Mouse (Mus musculus): ENCODE results near the gene Fhdc1.
A peak's percentile ranks its signal among the peaks of the same experiment; 100 is the strongest.

Fhdc1 gene

DNA sequence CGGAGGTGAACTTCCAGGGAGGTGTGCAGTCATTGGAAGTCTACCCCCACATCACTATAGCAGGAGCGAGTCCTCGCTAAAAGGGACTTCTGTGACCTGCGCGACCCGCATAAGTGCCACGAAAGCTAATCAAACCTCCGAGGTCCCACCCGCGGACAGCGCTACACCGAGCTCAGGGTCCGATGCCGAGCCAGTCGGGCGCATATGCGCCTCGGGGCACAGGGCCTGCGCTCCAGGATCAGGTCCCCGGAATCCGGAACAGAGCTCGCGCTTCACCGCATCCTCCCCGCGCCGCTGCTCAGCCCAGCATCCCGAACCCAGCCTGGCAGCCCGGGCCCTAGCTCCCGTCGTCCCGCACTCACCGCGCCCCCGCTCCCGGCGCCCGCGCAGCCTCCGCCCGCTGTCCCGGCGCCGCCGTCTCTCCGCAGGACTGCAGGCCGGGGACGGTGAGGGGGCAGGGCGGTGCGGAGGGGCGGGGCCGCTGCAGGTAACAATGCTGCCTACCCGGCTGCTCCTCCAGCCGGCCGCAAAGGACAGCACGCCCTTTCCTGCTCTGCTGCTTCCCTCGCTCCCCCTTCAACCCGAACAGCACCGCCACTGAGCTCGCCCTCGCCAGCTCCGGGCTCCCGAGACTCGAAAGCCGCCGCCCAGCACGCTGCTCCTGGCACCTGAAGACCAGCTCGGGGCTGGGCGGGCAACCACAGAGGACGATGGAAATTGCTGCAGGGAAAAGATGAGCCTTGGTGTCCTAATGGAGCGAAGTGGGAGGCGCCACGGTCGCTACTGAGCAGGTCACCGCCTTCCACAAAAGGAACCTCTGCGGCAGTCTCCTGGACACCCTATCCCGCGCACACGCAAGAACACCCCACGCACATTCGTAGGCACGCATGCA lies at the start of gene Fhdc1:
Gene Fhdc1 (minus strand): TSS at position 424 of the 892 bp plus-strand sequence.
- DNase-seq (ENCODE audit: low spot score) = peak; percentile 36

DNA sequence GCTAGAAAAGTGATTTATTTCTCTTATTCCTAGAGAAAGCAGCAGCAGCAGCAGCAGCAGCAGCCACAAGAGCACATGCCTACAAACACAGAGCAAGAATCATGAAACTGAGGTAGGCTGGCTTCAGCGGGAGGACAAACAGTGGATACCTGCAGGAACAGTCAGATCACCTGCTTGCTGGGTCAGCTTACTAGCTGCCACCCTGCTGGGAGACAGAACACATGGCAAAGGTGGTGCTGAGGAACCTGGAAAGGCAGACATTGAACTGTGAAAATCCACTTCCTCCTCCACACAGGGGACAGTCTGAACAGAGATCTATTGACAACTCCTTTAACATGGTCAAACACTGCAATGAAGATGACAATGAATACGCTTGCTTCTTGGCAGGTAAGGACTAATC lies 48.8 kb upstream of the Fhdc1 start:
- no peak for DNase-seq (ENCODE audit: low spot score)

DNA sequence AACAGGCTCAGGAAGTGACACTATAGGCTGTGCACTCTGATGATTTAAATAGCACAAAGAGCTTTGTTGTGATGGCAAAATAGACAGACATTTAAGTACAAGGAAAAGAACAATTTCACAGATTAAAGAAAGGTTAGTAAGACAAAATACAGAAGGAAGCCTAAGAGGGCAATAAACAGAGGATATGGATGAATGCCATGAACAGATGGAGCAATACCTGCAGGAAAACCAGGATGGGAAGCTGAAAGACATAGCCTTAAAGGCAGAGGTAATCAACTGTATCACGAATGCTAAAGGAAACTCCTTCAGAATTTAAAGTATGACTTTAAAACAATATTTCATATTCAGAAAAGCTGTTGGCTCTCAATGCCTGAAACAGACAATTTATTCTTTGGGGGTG lies 44.7 kb upstream of the Fhdc1 start:
- no peak for DNase-seq (ENCODE audit: low spot score)

DNA sequence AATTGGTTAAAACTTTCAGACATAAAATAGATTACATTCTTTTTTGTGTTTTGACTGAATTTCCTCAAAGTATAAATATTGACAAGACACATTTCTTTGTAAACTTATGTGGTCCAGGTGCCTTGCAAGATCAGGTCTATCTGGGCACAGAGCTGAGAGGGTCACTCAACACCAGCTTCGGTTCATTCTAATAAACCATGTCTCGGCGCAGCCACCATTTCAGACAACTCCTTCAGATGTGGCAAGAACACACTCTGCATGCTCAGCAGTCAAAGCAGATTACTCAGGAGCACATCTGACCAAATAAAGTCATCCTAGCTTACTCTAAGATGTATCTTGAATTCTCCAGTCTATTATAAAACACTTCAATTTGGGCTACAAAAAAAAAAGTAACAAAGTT lies 35.9 kb upstream of the Fhdc1 start:
- no peak for DNase-seq (ENCODE audit: low spot score)

- no peak for DNase-seq (ENCODE audit: low spot score)
These were observed 32.7 kb upstream of the Fhdc1 start for GRCm38 (mm10) chr3:84512774-84513515.

DNA sequence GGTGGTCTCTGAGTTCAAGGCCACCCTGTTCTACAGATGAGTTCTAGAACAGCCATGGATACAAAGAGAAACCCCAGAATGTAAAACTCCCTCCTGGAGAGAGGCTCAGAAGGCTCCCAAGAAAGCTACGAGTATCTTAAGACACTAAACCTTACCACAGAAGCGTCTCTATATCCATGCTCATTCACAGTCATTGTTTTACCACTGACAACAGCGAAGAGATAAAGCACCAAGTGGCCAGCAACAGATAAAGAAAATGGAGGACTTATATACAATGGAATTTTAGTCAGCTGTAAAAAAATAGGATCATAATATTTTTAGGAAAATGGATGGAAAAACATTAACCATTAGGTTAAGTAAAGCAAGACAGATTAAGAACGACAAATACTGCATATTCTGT lies 25.0 kb upstream of the Fhdc1 start:
- DNase-seq (ENCODE audit: low spot score) = no peak

- no peak for DNase-seq (ENCODE audit: low spot score)
These were observed 24.1 kb upstream of the Fhdc1 start for GRCm38 (mm10) chr3:84504291-84504690.

GRCm38 (mm10) chr3:84502101-84502500 lies 21.9 kb upstream of the Fhdc1 start:
- DNase-seq (ENCODE audit: low spot score) = no peak

DNA sequence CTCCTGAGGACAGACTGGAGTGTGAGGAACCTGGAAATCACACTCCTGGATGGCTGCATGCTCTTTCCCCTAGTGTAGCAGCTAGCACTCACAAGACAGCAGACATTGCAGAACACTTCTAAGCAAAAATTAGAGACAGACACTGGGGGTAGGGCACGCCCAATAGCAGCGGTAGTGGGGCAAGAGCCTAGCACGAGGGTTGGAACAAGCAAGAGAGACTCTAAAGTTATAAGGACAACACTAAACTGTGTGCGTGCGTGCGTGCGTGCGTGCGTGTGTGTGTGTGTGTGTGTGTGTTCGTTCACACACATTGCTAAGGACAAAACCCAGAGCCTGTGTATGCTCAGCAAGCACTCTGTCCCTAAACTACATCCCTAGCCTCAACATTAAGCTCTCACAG lies 20.3 kb upstream of the Fhdc1 start:
- DNase-seq (ENCODE audit: low spot score) = no peak

- DNase-seq (ENCODE audit: low spot score) = no peak
These were observed 17.5 kb upstream of the Fhdc1 start for GRCm38 (mm10) chr3:84497718-84498117.

DNA sequence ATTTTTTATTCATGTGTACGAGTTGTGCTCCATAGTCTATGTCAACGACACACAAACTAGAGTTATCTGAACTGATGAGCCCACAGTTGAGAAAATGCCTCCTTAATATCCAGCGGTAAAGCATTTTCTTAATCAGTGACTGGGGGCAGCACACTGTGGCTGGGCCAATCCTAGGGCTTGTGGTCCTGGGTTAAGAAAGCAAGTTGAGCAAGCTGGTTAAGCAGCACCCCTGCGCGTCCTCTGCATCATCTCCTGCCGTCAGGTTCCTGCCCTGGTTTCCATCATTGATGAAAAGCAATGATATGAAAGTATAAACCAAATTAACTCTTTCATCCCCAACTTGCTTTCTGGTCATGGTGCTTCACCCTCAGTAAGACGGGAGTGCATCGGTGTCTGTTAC lies 12.4 kb upstream of the Fhdc1 start:
- no peak for DNase-seq (ENCODE audit: low spot score)

DNA sequence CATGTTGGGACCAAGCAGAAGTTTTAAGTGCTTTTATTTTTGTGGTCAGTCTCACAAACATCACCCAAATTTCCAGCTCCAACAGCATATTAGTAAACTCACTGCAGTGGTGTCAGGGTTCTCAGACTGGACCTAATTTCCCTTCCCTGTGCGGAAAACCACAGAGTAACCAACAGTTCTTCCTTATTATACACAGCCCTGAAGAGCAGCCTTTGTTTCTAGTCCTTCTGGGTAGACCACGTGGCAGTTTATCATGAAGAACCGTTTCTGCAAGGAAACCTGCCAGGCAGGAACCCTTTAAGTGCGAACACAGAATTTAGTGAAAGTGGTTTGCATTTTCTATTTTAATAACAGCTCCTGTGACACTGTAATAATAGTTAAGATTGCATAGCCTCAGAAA lies 11.9 kb upstream of the Fhdc1 start:
- DNase-seq (ENCODE audit: low spot score) = no peak

- no peak for DNase-seq (ENCODE audit: low spot score)
These were observed 8.5 kb upstream of the Fhdc1 start for GRCm38 (mm10) chr3:84488716-84489115.

DNA sequence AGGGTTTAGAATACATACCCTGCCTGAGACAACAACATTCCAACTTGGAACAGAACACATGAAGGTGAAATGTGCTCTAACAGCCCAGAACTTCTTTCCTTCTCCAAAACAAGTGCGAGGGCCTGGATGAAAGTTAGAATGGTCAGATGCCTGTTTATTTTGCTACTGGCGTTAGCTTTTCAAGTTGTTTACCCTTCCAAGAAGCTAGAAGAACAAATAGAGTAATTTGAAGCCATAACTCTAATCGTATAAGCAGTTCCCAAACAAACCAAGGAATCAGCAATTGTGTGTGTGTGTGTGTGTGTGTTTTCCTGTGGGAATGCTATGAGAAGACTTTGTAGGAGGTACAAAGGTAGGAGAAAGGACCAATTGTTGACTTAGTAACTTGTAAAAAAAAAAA lies 4.7 kb upstream of the Fhdc1 start:
- no peak for DNase-seq (ENCODE audit: low spot score)

DNA sequence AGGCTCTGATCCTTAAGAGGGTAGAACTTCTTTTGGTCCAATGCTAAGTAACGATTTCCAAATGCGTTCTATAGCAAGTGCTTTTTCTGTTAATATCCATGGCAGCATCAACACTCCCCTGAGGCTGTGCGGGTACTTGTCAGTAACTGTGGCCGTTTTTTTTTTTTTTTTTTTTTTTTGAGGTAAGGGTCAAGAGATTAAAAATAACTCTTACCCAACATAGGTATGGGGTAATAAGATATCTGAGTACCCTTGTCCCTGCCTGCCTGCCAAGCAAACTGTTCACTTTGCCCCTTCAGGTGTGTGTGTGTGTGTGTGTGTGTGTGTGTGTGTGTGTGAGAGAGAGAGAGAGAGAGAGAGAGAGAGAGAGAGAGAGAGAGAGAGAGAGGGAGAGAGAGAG lies 4.1 kb upstream of the Fhdc1 start:
- DNase-seq (ENCODE audit: low spot score) = no peak

DNA sequence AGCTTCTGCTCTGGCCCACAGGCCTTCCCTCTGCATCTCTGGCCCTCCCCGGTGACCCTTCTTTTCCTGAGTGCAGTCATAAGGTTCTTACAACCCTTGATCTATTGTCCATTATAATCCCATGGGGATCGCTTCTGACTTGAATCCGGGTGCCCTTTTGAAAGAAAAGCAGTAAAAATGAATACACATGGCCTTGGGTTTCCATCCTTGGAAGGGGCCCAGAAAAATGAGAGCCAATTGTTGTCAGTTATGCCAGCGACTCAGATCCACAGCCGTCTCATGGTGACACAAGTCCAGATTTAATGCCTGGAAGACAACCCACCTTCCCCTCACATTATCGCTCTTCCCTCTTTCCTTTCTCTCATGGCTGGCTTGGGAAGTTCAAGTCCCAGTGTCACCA lies 1.9 kb upstream of the Fhdc1 start:
- DNase-seq (ENCODE audit: low spot score) = no peak

DNA sequence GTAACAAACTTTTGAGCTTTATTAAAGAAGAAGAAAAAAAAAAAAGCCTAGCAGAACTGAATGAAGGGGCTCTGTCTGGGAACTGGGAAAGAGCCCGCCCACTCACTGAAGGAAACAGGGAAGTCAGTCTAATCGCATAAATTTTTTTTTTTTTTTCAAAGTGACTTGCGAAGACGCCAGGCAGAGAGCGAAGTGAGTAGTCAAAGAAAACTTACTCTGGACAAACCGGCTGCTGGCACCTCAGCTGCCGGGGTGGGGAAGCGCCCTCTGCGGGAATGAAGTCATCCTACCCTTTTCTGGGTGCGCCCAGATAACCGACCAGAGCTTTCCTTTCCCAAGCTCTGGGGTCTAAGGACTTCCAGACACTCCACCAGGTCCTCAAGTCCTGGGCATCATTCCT lies 875 bp upstream of the Fhdc1 start:
- no peak for DNase-seq (ENCODE audit: low spot score)

DNA sequence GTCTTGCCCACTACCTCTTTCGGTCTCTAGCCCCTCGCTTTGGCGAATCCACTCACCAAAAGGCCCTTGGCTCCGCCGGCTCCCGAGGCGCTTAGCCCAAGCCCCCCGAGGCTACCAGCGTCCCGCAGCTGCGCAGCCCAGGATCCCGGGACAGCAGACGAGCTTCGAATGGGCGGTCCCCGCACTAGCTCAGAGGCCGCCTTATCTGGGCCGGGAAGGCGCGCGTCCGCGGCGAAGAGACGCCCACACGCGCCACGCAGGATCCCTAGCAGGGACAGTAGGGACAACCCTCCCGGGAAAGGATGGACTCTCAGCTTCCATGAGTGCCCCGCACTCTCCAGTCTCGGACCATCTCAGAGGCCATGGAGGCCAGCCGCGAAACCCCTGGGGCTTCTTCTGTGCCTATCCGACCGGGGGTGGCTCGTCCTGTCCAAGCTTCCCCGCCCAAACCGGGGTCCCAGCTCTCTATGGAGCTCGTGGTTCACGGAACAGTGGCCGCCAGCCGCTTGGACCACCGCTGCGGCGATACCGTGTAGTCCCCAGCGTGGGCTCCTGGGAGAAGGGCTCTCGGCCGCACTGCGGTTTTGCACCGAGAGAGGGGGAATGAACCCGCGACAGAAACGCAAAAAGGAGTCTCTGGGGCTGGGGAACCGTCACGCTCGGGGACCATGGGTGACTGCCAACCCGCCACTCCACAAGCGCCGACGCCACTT lies 780 bp downstream of the Fhdc1 start:
- DNase-seq (ENCODE audit: low spot score) = peak; percentile 24

DNA sequence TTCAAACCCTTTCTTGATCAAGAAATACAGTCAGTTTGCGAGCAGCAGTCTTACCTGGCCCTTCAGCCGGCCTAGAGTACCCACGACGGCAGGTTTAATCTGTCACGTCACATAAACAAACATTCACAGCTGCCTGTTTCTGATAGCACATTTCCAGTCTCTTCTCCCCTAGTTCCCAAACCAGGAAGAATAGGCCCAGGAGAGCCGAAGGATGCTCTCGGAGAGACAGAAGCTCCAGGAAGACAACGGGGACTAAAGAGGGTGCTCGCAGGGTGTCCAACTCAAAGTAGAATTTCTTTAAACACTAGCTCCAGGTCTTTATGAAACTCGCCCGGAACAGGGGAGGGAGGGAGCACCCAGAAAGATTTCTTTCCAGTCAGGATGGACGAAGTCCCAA lies 1.3 kb downstream of the Fhdc1 start:
- DNase-seq (ENCODE audit: low spot score) = no peak

DNA sequence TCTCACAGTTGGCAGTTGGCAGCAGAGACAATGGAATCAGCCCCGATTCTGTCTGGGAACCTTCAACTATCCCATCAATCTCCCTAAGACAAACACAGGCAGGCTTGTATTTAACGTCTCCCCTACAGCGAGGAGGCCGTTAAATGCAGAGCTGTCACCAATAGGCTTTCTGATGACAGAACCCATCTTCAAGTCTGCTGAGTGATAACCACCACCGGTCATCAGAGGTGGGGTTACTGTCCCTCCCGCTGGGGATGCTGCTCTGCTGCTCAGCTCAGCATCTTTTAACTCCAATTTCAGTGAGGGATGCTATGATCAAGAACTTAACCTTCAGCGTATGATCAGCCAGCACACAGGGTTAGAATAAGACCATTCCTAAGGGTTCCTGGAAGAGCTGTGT lies 2.0 kb downstream of the Fhdc1 start:
- DNase-seq (ENCODE audit: low spot score) = no peak

GRCm38 (mm10) chr3:84477498-84477897 lies 2.7 kb downstream of the Fhdc1 start:
- DNase-seq (ENCODE audit: low spot score) = no peak

DNA sequence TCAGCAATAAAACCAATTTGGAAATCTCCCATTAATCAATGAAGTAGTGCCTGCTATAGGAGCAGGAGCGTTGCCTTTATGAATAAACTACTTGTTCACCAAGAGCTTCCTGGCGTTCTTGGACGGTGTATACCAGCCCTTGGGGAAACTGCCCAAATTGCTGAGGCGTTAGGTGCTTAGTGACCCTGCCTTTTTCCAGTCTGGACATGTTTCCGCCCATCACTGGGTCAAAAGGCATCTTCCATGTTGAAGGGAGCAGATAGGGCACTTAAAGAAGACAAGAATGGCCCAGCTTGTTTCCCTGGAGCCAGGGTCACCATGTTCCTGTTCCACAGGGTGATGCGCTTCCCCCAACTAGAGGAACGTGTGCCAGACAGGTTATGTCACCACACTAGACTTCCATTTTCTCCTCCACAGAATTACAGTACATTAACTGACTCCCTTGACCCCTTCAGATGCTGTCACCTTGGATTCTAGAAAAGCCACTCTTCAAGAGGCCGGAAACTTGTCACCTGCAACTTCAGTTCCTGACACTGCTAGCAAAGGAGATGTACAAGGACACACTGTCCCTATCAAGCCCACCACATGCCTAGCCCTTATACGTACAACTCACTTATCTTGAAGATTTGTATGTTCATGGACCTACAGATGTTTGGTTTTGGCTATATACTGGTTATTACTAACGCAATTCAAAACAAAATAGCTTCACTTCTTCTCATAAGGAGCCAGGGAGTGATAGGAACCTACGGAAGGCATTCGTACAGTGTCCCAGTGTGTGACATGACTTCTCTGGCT lies 5.1 kb downstream of the Fhdc1 start:
- no peak for DNase-seq (ENCODE audit: low spot score)
